Mouse (Mus musculus) small intestine, adult 2 months (tissue): ENCODE results near the gene Sema6c.

Source experiments
- CTCF ChIP-seq: fragments of 200-500 bp; IDR thresholded peaks from 2 replicates; pipeline ENCODE4 v1.5.1; 2012; ENCODE audit warnings: low read depth, mild to moderate bottlenecking, control low read depth, inconsistent platforms, low read length, moderate library complexity, mixed read lengths; ENCODE audit not compliant: insufficient replicate concordance, insufficient read length; ENCODE audit errors: extremely low read depth
- POLR2A ChIP-seq: fragments of 200-500 bp; IDR thresholded peaks from 2 replicates; pipeline ENCODE4 v1.6.1; 2012; ENCODE audit warnings: low read depth, mild to moderate bottlenecking, control low read depth, inconsistent platforms, low read length, moderate library complexity

DNA sequence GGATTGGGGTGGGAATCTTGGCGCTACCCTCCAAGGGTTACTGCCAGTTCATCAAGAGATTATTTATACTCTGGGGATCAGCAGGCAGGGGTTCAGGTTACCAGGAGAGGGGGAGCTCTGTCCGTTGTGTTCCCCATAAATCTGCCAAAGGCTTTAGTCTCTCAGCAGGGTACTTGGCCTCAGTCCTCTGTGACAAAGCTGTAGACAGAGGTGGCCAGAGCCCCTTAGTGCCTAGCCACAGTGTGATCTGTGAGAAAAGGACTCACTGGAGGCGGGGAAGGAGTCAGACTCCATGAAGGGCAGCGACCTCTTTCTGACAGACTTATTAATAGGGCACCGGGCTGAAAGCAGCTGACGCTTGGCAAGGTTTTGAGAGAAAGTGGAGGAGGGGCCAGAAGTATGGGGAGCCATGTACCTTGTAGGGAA, 31.0 kb upstream of the Sema6c start:
- no peak for TF ChIP-seq CTCF
- TF ChIP-seq POLR2A, result no peak
